Mouse (Mus musculus): ENCODE results near the gene Timm8a1.
"Not testable (repeated sequence)": the region's sequence is repeated elsewhere in the genome, so short reads cannot be mapped to it uniquely, and the experiment has no call there.

The Timm8a1 gene

DNA sequence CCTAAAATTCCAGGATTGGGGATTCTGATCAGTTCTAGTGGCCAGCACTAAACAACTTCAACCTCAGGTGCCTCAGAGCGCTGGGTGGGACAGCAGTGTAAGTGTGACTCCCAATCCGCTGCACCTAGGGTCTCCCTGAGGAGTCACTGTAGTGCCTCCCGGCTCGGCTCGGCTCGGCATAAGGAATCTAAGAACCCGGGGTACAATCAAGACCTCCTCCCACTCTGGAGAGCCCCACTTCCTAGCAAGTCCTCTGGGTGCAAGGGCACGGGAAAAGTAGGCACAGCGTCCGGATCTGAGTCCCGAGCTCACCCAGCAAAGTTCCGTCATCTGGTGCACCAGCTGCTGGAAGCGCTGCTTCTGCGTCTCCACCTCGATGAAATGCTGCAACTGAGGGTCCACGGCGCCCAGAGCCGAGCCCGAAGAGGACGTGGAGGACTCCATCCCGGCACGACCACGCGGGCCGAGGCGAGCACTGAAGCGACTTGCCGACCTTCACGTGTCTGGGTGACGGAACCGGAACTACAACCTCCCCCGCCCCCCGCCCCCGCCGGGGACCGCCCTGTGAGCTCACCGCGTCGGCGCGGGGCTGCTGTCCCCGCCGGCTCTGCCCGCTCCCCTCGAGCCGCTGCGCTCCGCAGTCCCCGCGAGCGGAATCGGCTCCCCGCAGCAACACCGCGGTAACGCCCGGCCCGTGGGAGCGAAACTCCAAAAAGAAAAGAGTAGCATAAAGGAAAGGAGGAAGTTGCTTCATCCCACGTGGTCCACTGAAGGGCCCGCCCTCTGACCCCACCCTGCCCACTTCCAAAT is at the start of gene Timm8a1:
Gene Timm8a1 (minus strand): TSS at position 721 of the 810 bp plus-strand sequence.
- peak; percentile 27 for DNase-seq (ENCODE audit: low read depth, low spot score)

DNA sequence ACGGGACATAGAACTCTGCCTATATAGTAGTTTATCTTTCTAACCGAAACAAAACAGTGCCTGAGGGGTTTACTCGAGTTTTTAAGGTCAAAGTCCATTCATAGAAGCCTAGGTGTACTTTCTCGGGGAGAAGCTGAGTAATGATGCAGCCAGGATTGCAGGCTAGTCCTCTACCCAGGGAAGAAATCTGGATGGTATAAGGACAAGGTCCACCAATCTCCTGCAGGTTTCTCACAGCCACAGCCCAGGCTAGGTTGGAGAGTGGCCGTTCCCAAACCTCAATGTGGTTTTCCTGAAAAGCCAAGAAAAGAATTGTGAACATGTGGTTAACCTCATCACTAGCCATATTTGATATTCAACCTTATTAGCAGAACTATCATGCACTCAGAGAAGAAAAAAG is 48.2 kb upstream of the Timm8a1 start:
- no peak for DNase-seq (ENCODE audit: low read depth, low spot score)

DNA sequence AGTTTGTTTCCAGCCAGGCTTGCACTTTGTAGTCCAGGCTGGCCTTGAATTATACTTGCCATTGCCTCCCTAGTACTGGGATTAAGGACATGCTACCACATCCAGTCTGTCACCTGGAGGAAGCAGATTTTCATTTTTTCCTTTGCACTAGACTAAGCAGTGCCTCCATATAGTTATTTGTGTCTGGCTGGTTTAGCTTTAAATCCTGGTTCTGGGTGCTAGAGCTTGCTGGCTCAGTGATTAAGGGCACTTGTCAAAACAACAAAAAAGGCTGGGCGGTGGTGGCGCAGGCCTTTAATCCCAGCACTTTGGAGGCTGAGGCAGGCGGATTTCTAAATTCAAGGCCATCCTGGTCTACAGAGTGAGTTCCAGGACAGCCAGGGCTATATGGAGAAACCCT is 47.3 kb upstream of the Timm8a1 start:
- DNase-seq (ENCODE audit: low read depth, low spot score), result no peak

DNA sequence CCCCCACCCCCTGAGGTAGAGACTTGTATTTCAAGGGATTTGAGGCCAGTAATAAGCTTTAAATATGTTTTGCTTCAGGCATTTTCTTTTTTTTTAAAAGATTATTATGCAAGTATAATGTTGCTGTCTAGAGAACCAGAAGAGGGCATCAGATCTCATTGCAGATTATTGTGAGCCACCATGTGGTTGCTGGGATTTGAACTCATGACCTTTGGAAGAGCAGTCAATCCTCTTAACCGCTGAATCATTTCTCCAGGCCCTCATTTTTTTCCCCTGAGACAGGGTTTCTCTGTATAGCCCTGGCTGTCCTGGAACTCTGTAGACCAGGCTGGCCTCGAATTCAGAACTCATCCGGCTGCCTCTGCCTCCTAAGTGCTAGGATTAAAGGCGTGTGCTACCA is 46.6 kb upstream of the Timm8a1 start:
- DNase-seq (ENCODE audit: low read depth, low spot score), result no peak

DNA sequence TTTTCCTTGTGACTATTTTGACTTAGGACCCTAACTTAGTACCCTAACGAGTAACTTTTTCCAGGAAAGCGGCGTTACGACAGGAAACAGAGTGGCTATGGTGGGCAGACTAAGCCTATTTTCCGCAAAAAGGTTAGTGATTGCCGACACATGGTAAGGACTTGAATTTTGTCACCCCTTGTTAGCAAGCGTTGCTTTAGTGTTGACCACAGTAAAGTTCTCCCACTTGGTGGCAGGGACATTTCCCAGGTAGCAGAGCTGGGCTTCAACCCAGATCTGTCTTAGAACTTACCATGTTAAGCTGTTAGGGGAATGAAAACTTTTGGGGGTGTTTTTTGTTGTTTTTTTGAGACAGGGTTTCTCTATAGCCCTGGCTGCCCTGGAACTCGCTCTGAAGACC is 44.8 kb upstream of the Timm8a1 start:
- no peak for DNase-seq (ENCODE audit: low read depth, low spot score)

DNA sequence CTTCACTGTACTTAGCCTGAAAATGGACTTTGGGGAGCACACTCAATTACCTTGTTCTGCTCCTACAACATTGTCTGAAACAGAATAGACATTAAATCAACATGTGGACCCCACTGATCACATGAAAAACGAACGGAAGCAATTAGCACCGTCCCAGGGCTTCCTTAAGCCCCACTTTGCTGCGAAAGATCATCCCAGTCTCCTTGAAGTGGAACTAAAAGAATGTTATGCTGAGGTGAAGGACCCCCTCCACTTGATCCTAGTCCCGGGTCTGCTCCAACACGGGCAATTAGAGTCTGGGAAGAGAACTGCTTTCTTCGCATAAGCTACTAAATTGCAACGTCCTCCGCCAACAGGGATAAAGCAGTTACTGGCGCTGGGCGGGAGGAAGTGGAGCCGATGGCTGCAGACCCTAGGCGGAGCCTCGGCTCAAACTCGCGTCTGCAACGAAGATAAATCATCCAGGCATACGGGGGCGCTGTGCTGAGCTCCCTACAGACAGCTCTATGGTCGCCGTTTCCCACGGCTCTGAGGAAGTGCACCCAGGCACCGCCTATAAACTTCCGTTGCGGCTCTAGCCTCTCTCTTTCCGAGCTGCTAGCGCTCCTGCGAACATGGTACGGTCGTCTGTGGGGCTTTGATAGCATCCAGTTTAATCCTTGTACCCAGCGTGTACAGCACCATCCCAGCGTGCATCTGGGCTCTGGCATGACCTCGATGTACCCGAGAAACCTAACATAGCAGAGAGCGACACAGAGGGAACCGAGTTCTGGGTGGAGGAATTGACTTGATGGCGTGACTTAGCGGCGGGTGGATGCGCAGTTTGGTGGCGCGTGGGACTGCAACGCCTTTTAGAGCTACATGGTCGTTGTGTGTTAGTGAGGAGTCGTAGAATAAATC is 43.7 kb upstream of the Timm8a1 start, which contains the start of gene Rpl36a:
Gene Rpl36a (plus strand): TSS at position 552 of the 900 bp plus-strand sequence.
- peak; percentile 86 for DNase-seq (ENCODE audit: low read depth, low spot score)

DNA sequence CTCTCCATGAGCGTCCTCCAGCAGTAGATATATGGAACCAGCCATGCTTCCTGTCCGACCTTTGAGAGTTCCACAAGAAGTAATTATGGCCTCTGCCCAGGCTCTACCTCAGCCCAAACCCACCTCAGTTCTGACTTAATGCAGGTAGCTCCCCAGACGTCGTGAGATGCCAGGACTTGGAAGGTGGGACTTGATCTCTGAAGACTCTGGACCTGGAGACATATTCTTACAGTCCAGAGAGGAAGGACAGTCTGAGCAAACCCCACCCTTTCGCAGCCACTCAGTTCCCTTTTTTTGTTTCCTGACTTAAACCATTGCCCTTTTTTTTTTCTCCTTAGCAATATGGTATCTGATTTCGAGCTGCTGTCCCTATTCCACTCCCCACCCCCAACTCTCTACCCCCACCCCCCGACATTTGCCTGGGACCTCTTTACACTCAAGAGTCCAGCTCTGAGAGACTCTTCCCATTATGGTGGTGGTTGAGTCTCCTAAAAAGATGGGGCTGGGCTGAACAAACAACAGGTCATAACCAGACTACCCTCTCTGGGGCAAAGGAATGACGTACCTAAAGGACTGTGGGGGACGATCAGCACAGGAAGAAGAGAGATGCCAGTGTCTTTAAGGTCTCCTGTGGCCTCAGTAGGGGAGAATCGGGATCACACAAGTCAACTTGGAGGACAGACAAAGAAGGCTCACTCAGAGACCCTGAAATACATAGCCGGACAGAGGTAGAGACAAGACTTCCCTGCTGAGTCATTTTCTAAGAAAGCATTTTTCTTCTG is 41.4 kb upstream of the Timm8a1 start, which contains the start of gene Btk:
Gene Btk (minus strand): TSS at position 683 of the 782 bp plus-strand sequence.
- DNase-seq (ENCODE audit: low read depth, low spot score), result no peak

DNA sequence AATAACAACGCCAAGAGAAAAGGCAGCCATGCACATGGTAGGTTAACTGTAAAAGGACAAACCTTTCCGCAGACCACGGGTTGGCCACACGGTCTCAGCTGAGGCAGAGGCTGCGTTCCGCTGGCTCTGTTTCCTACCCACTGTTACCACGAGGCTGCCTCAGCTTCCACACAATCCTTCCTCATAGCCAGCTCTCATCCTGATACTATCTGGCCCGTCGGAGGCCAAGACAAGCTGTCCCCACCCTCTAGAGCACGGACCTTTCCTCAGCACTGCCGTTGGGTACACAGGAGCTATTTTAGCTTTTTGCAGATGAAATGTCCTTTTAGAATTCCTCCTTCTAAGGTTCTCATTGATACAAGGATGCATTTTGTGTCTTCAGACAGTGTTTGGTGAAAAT is 40.6 kb upstream of the Timm8a1 start:
- DNase-seq (ENCODE audit: low read depth, low spot score), result no peak

DNA sequence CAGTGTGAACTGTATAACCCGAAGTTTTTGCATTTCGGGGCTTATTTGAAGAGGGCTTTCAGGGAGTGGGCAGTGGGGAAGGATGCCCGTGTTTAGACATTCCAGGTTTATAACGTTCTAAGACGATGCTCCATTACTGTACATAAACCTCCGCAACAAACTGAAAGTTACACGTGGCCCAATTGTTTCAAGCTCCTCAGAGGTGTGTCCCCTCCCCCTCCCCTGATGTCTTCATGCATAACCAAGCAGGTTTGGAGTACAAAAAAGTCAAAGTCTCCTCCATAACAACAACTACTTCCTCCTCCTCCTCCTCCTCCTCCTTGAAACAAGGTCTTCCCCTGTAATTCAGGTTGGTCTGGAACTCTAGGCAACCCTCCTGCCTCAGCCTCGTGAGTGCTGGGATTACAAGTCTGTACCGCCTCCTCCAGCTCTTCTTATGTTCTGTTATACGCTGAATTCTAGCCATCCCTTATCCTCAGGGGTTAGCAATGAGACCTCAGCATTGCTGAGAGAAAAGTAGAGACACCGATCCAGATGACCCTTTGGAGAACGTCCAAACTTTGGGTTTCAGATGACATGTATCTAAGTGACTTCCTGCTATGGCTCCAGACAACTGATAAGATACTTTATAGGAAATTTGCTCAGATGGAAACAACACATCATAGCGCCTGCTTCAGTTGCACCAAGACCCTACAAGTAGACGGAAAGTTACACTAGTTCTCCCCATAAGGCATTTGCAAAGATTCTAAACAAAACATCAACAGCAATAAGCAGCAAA is 39.1 kb upstream of the Timm8a1 start:
- no peak for DNase-seq (ENCODE audit: low read depth, low spot score)

DNA sequence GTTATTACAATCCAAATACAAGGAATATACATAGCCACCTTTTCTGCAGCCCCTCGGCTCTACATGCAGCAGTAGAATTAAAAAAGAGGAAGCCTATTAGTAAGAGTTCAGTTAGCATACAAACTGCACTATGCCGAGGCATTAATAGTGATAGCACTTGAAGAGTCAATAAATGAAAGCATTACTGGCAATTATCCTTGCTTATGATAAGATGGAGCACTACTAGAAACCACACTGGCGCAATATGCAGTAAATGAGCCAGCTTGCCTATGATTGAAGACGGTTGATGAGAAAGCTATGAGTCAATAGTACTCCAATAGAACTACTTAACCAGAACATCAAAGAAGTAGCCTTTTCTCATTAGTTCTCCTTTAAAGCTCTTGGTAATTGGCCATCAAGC is 36.2 kb upstream of the Timm8a1 start:
- no peak for DNase-seq (ENCODE audit: low read depth, low spot score)

DNA sequence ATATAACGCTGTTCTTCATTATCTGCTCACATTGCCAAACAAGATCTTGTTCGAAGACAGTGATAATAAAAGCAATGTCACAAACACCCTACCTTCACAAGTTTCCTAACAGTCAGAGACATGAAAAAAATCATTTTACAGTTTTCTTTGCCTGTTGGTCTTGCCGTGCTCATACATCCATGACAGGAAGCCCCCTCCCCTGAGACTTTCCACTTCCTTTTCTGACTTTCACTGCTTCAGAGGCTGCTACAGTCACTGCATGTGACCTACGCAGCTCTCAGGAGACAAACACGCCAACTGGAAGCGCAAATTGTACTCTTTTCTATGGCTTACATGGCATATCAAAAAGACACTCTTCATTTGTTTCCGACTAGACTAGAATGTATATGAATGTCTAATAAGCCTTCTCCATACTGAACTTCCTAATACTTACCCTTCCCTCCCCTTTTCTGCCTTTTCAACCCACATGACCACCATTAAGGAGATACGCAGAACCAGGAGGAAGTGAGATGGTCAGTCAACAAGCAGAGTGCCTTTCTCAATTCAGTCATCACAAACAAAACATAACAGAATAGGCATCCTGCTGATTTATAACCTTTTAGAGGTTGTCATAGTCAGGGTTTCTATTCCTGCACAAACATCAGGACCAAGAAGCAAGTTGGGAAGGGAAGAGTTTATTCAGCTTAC is 25.0 kb upstream of the Timm8a1 start:
- no peak for DNase-seq (ENCODE audit: low read depth, low spot score)

DNA sequence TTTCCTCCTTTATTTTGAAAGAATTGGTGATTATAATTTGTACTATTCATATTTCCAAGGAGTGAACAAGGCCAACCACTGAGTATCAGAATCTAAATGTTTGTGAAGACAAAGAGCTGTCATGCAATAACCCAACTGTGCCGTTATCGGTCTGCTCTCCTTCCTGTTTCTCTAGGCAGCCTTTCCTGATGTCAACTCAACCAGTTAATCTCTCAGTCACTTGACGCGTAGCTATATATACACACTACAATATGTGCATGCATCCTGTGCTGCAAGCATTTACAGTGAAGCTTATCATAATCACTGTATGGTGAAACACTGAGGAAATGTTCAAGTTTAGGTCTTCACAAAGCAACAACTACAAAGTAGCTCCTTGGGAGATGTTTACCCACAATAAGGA is 22.7 kb upstream of the Timm8a1 start:
- no peak for DNase-seq (ENCODE audit: low read depth, low spot score)

DNA sequence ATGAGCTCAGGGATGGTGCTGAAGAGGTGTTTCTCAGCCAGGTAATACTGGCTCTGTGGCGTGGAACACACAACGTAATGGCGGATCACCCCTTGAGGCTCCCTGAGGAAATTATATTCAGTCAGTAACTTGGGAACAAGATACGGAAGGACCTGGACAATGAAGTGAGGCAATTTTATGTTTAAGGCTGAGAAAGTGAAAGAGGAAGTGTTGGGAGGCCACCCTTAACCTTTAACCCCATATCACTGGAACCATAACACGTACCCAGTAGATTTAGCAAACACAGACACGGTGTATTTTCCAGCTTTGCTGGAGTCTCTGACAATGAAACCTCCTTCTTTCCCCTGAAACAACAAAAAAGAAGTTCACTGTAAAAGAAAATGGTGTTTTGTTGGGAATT is 12.8 kb upstream of the Timm8a1 start:
- no peak for DNase-seq (ENCODE audit: low read depth, low spot score)

DNA sequence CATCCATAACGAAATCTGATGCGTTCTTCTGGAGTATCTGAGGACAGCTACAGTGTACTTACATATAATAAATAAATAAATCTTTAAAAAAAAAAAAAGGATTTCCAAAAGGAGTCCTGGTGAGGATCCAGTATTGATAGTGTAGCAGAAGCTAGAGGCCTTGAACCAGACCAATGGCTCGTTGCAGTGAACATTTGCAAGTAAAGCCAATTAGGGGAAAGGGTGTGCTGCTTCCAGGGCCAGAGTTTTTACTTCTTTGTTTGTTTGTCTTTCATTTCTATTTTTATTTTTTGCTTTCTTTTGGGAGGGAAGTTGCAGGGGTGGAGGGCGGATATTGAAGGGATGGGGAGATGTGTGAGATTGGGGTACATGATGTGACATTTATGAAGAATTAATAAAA is 11.7 kb upstream of the Timm8a1 start:
- DNase-seq (ENCODE audit: low read depth, low spot score), result no peak

DNA sequence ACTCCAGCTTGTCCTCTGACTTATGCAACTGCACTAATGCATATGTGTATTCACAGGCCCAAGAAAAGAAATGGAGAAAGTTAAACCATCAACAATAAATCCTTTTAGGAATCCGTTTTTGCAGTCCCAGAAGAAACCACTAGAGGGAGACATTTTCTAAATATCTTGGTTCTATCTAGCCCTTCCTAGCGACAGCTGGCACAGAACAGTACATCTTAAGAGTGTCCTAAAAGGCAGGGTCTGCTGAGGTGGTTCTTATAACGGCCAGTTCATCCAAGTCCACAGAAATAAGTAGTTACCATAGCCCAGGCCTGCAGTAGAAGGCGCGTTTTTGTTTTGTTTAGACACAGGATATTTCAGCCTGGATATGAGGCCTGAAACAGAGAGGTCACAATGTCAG is 9.2 kb upstream of the Timm8a1 start:
- DNase-seq (ENCODE audit: low read depth, low spot score), result no peak

DNA sequence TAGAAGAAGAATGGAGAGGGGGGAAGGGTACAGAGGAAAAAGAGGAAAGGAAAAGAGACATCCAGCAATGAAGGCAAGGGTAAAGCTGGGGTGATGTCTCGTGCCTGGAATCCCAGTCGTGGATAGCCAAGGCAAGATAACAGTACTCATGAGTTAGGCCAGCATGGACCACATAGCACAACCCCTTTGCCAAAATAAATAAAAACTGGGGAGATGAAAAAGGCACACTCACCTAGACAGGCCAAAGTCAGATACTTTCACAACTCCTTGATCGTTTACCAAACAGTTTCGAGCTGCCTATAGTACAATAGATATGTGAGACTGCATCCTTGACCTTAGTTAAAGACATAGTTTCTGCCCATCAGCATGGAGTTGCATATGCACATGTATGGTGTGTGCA is 5.7 kb upstream of the Timm8a1 start:
- no peak for DNase-seq (ENCODE audit: low read depth, low spot score)

DNA sequence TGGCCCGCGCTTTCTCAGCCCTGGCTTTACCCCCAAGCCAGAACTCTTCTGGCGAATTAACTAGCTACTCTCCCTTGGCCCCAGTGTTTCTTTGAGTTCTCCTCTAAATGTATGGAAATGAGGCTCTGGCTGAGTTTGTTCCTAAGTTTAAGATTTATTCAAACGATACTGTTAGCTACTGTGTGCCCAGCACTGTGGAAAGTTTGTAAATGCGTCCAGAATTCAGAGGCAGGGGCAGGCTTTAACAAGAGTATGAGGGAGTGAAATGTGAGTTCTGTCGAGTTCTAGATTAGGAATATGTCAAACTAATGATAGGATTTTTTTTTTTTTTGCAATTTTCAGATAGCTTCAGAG is 267 bp upstream of the Timm8a1 start:
- no peak for DNase-seq (ENCODE audit: low read depth, low spot score)

DNA sequence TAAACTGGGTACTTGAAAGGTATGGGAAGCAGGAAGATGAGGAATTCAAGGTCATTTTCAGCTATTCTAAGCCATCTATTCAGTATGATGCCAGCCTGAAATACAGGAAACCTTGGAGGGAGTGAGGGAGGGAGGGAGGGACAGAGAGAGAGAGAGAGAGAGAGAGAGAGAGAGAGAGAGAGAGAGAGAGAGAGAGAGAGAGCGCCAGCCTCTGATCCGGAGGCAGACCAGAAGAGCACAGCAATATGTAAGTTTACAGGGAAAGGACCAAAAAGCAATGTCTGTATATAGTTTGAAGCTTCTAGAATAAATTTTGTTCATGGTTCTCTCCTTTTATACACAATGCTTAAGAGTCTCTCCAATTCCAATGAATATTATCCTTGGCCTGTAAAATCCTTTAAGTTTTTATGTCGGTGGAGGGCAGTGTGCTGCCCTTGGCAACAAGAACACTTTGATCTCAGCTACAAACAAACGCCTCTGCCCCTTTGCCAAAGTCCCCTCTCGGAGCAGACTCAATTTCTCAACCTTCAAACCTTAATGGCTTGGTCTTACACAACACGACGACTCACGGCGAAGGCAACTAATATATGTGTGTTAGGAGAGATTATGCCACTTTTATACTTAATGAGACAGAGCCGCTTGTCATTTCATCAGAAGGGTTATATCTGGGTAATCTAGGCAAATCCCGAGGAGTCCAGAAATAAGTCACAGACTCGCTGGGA is 1.1 kb downstream of the Timm8a1 start:
- no peak for DNase-seq (ENCODE audit: low read depth, low spot score)

DNA sequence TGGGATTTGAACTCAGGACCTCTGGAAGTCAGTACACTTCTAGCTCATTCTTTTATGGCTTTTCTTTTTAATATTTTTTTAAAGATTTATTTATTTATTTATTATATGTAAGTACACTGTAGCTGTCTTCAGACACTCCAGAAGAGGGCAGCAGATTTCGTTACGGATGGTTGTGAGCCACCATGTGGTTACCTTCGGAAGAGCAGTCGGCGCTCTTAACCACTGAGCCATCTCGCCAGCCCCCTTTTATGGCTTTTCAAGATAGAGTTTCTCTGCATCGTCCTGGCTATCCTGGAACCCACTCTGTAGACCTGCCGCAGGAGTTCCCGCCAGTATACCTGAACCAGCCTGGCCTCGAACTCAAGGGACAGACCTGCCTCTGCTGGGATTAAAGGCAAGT is 1.9 kb downstream of the Timm8a1 start:
- DNase-seq (ENCODE audit: low read depth, low spot score), result not testable (repeated sequence)

DNA sequence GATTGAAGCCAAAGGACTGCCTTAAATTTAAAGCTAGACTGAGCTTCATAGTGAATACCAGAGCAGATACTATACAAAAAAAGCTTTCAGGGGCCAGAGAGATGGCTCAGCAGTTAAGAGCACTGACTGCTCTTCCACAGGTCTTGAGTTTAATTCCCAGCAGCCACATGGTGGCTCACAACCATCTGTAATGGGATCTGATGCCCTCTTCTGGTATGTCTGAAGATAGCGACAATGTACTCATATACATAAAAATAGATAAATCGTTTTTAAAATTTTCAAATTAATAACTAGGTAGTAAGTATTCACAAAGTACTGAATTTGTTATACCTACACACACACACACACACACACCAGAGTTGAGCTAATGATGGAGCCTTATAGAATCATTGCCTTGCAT is 8.3 kb downstream of the Timm8a1 start:
- DNase-seq (ENCODE audit: low read depth, low spot score), result no peak

Data from skeletal muscle tissue, adult 2 months (tissue).